Mouse (Mus musculus): ENCODE data around the gene Gm17657. TPM values are rescaled to one million over a fixed set of nuclear protein-coding genes. Genes with fewer than 3 reads are reported as not detected.
A peak's percentile ranks its signal among the peaks of the same experiment; 100 is the strongest.
"Not testable (repeated sequence)": the region's sequence is repeated elsewhere in the genome, so short reads cannot be mapped to it uniquely, and the experiment has no call there.

The Gm17657 gene
- total and polyA plus RNA-seq, 3 experiments, result 0.20 to 0.21 TPM; not detected in 1

- H3K9ac ChIP-seq (ENCODE audit: insufficient read depth, low read depth); DNase-seq (ENCODE audit: extremely low read depth); H3K4me1 ChIP-seq (ENCODE audit: control insufficient read depth in 1 of 2, insufficient read depth in 2 of 2); H3K36me3 ChIP-seq (replicated peaks in 1 of 2; ENCODE audit: control insufficient read depth in 1 of 2, insufficient read depth in 1 of 2, low read length in 1 of 2); H3K4me2 ChIP-seq (ENCODE audit: insufficient read depth, low read depth, poor library complexity, severe bottlenecking); H3K4me3 ChIP-seq (replicated peaks in 1 of 3; ENCODE audit: low read depth in 2 of 3, low read length in 2 of 3, poor library complexity in 1 of 3); H3K27me3 ChIP-seq (replicated peaks); H3K9me3 ChIP-seq (replicated peaks; ENCODE audit: low read length); H3K79me2 ChIP-seq (replicated peaks; ENCODE audit: control insufficient read depth, extremely low read depth, insufficient read depth, poor library complexity, severe bottlenecking); H3K27ac ChIP-seq (ENCODE audit: insufficient read depth, low read depth); dilution Hi-C loops (cut with MboI; ENCODE audit: extremely low pct_ligation_motif_present, extremely low pct_unique_long_range_greater_than_20kb, low sequenced_read_pairs); in situ Hi-C loops (cut with MboI; ENCODE audit: low pct_ligation_motif_present, low pct_unique_long_range_greater_than_20kb, low sequenced_read_pairs): not testable (repeated sequence)
Measured at GRCm38 (mm10) chr17:29518665-29519064, 30.8 kb downstream of the Gm17657 start.

- no peak overlapping the region for H3K4me3 ChIP-seq (replicated peaks in 1 of 3; ENCODE audit: low read depth in 2 of 3, low read length in 2 of 3, poor library complexity in 1 of 3)
- dilution Hi-C loops (cut with MboI; ENCODE audit: extremely low pct_ligation_motif_present, extremely low pct_unique_long_range_greater_than_20kb, low sequenced_read_pairs), result no loop called here
- TF ChIP-seq RAD21 (IDR thresholded peaks at IDR 0.05; ENCODE audit: low read depth, low read length) (peak; percentile 99), MEF2A (IDR thresholded peaks at IDR 0.05; ENCODE audit: borderline replicate concordance, low read depth, low read length) (peak; percentile 29; the same call in 1 of the 2 replicates), HCFC1 (IDR thresholded peaks at IDR 0.05; ENCODE audit: low read depth, low read length) (no peak), RCOR1 (conservative IDR thresholded peaks at IDR 0.05; ENCODE audit: low read depth, low read length) (no peak), MYC (IDR thresholded peaks at IDR 0.05; ENCODE audit: low read depth, low read length) (peak; percentile 19; the same call in 1 of the 2 replicates), POLR2AphosphoS2 (IDR thresholded peaks at IDR 0.05; ENCODE audit: low read depth, low read length) (no peak), CTCF (conservative IDR thresholded peaks at IDR 0.05 in 1 of 2, IDR thresholded peaks at IDR 0.05 in 1 of 2; ENCODE audit: low read depth in 2 of 2, low read length in 2 of 2) (peak; percentile 91 to 98), ETS1 (conservative IDR thresholded peaks at IDR 0.05; ENCODE audit: low read depth, low read length) (no peak), SMC3 (IDR thresholded peaks at IDR 0.05; ENCODE audit: low read depth, low read length) (peak; percentile 90), USF1 (IDR thresholded peaks at IDR 0.05; ENCODE audit: low read depth, low read length) (no peak), ZKSCAN1 (IDR thresholded peaks at IDR 0.05; ENCODE audit: borderline replicate concordance, low read depth, low read length) (no peak), IRF4 (IDR thresholded peaks at IDR 0.05; ENCODE audit: low read depth, low read length) (peak; percentile 69), MAFK (IDR thresholded peaks at IDR 0.05; ENCODE audit: insufficient replicate concordance, low read length) (no peak), POLR2A (IDR thresholded peaks at IDR 0.05; ENCODE audit: low read depth, low read length) (0 out of 2 replicates have a peak, but pooled peaks have one; percentile 19), ZMIZ1 (IDR thresholded peaks at IDR 0.05; ENCODE audit: low read depth, low read length) (no peak), BHLHE40 (IDR thresholded peaks at IDR 0.05; ENCODE audit: low read depth, low read length) (no peak), ELF1 (IDR thresholded peaks at IDR 0.05; ENCODE audit: low read depth, low read length) (no peak), TCF12 (IDR thresholded peaks at IDR 0.05; ENCODE audit: low read depth, low read length) (no peak), UBTF (IDR thresholded peaks at IDR 0.05; ENCODE audit: low read depth, low read length) (no peak), NRF1 (IDR thresholded peaks at IDR 0.05; ENCODE audit: low read depth, low read length) (no peak), E2F4 (IDR thresholded peaks at IDR 0.05; ENCODE audit: insufficient replicate concordance, low read depth, low read length) (no peak), KAT2A (IDR thresholded peaks at IDR 0.05; ENCODE audit: insufficient replicate concordance, low read length) (no peak), JUN (IDR thresholded peaks at IDR 0.05; ENCODE audit: insufficient read depth, low read depth, low read length) (no peak), MAZ (IDR thresholded peaks at IDR 0.05; ENCODE audit: low read depth, low read length) (no peak), ZC3H11A (IDR thresholded peaks at IDR 0.05; ENCODE audit: low read depth, low read length) (peak; percentile 85), EP300 (IDR thresholded peaks at IDR 0.05; ENCODE audit: low read length) (0 out of 2 replicates have a peak, but pooled peaks have one; percentile 21), ZNF384 (IDR thresholded peaks at IDR 0.05; ENCODE audit: low read depth, low read length) (no peak), SIN3A (IDR thresholded peaks at IDR 0.05; ENCODE audit: low read length) (peak; percentile 73; the same call in 1 of the 2 replicates), CHD2 (IDR thresholded peaks at IDR 0.05; ENCODE audit: low read length) (no peak), NELFE (IDR thresholded peaks at IDR 0.05; ENCODE audit: low read depth, low read length) (peak; percentile 19; the same call in 1 of the 2 replicates), MAX (IDR thresholded peaks at IDR 0.05; ENCODE audit: low read length) (peak; percentile 39; the same call in 1 of the 2 replicates), GABPA (IDR thresholded peaks at IDR 0.05; ENCODE audit: insufficient replicate concordance, low read depth, low read length) (no peak), CHD1 (IDR thresholded peaks at IDR 0.05; ENCODE audit: low read depth, low read length) (no peak)
Measured at GRCm38 (mm10) chr17:29514435-29514834, 35.0 kb downstream of the Gm17657 start.

More at GRCm38 (mm10) chr17:29514435-29514834, 35.0 kb downstream of the Gm17657 start:
- peaks cover 12 to 42% of the 10 kb centered on the region in 2 experiments for H3K4me1 ChIP-seq (ENCODE audit: control insufficient read depth in 1 of 2, insufficient read depth in 2 of 2)
- H3K79me2 ChIP-seq (replicated peaks; ENCODE audit: control insufficient read depth, extremely low read depth, insufficient read depth, poor library complexity, severe bottlenecking), result no peaks in the 10 kb centered on the region
- DNase-seq (ENCODE audit: extremely low read depth), result peak; percentile 85
- peak overlapping the region; percentile 49; the same call in 1 of the 2 replicates for H3K4me2 ChIP-seq (ENCODE audit: insufficient read depth, low read depth, poor library complexity, severe bottlenecking)
- in situ Hi-C loops (cut with MboI; ENCODE audit: low pct_ligation_motif_present, low pct_unique_long_range_greater_than_20kb, low sequenced_read_pairs), result loop anchor here (5.0 kb wide), 2 partner anchors 252 to 337 kb away; partner anchors contain the start of gene Ppil1
- peak overlapping the region; percentile 12; the same call in 1 of the 2 replicates for H3K9ac ChIP-seq (ENCODE audit: insufficient read depth, low read depth)
- peaks cover 4% of the 10 kb centered on the region for H3K9me3 ChIP-seq (replicated peaks; ENCODE audit: low read length)
- no peaks in the 10 kb centered on the region for H3K27me3 ChIP-seq (replicated peaks)
- H3K36me3 ChIP-seq (replicated peaks in 1 of 2; ENCODE audit: control insufficient read depth in 1 of 2, insufficient read depth in 1 of 2, low read length in 1 of 2), result no peaks in the 10 kb centered on the region
- no peak overlapping the region for H3K27ac ChIP-seq (ENCODE audit: insufficient read depth, low read depth)

Measured in CH12.LX (cell line).